Mouse (Mus musculus) left cerebral cortex, adult 18-20 months (tissue): ENCODE results near the gene Klc3. TPM values are rescaled to one million over a fixed set of nuclear protein-coding genes. Genes with fewer than 3 reads are reported as not detected.

Experiments
- DNase-seq, 2 experiments: peaks; one replicate each; pipeline ENCODE4 v3.0.0; 2021 to 2022; ENCODE audit warnings: low spot score in 2 of 2, mixed read lengths in 1 of 2
- total RNA-seq, 2 experiments: library from RNA; stranded (reverse); gene quantifications; 2 replicates each; pipeline ENCODE4 v1.2.3; 2021

The Klc3 gene
- total RNA-seq, 2 experiments from 2014 or later = 3.5 to 4.3 TPM

- DNase-seq = no peak
Measured at GRCm38 (mm10) chr7:19410766-19411344, 7.0 kb upstream of the Klc3 start.

DNA sequence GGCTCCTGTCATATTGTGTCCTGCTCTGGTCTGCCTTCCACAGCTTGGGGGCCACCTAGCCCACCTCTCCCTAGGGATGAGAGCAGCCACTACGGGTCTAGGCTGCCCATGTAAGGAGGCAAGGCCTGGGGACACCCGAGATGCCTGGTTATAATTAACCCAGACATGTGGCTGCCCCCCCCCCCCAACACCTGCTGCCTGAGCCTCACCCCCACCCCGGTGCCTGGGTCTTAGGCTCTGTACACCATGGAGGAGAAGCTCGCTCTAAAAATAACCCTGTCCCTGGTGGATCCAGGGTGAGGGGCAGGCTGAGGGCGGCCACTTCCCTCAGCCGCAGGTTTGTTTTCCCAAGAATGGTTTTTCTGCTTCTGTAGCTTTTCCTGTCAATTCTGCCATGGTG lies 5.8 kb upstream of the Klc3 start:
- no peak for DNase-seq

GRCm38 (mm10) chr7:19405417-19405816 lies 1.5 kb upstream of the Klc3 start:
- DNase-seq = peak; percentile 74 to 89

DNA sequence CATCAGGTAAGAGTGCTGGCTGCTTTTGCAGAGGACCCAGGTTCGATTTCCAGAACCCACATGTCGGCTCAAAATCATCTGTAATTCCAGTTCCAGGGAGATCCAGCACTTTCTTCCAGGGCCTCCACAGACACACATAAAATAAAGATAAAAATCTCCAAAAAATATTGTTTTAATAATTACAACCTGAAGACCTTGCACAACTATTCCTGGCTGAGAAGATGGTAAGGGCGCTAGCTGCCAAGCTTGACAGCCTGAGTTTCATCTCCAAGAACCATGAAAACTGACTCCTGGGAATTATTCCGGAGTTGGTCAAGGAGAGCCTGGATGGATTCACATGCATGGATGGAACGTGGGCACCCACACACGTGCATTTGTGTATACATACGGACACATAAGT lies 572 bp upstream of the Klc3 start, which contains the start of gene Ckm:
Gene Ckm (plus strand): TSS at position 301 of the 400 bp plus-strand sequence.
- DNase-seq = no peak

GRCm38 (mm10) chr7:19402535-19403112 lies 1.3 kb downstream of the Klc3 start:
- no peak for DNase-seq

- no peak for DNase-seq
Measured at GRCm38 (mm10) chr7:19400946-19401345, 3.0 kb downstream of the Klc3 start.

GRCm38 (mm10) chr7:19399496-19400280 lies 4.2 kb downstream of the Klc3 start:
- DNase-seq = no peak

- DNase-seq = no peak
Measured at GRCm38 (mm10) chr7:19394484-19394883, 9.4 kb downstream of the Klc3 start.

DNA sequence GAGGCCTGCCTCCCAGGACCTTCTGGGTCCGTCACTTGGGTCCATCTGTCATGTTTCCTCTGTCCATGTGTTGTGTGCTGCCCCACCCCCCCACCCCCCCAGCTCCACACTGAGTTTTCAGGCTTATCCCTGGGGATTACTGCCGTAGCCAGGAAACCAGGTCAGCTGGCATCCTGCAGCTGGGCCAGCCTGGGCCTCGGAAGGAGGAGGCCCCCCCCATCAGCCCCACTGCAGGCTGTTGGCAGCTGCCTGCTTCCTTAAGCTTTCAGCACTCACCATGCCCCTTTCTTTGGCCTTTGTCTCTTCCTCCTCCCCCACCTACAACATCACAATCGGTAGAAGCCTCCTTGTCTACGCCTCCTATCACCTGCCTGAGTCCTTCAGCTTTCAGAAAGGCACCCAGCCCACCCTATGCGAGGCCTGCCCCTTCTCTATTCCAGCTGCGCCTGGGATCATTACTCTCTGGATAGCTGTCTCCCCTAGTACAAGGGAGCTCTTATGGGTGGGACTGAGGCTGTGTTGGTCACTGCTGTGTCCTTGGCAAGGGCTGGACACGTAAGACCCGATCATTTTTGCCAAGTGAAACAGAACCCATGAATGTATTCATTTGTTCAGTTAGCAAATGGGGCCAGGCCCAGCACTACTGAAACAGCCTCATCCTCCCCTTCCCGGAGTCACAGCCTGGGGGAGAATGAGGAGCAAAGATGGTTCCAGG lies 15.0 kb downstream of the Klc3 start:
- DNase-seq = no peak

DNA sequence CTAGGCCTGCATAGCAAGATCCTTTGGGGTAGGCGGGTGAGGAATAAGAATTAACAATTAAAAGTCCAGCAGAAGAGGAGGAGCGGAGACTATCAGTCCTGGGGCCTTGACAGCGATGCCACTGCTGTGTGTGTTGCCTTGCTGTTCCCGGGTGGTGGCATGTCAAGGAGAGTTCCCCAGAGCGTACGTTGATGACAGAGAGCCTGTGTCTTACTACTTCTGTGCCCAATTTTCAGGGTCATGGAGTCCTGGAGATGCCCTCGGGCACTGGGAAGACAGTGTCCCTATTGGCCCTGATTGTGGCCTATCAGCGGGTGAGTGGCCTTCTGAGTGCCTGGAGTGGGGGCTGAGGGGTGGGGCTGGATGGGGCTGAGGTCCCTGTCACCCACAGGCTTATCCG lies 20.2 kb downstream of the Klc3 start:
- DNase-seq = no peak

DNA sequence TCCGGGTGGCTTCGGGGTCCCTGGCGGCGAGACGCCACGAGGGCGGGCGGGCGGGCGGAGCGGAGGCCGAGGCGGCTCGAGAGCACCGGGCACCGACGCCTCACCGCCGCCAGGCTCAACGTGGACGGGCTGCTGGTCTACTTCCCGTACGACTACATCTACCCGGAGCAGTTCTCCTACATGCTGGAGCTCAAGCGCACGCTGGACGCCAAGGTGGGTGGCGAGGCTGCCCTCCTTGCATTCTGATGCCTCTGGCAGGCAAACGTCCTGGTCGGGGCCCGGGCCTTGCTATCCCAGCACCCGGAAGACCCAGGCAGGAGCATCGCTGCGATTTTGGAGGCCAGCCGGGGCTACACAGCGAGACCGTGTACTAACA lies 21.8 kb downstream of the Klc3 start:
- no peak for DNase-seq

GRCm38 (mm10) chr7:19381377-19382165 lies 22.3 kb downstream of the Klc3 start, which contains the start of gene Ercc2:
Gene Ercc2, plus strand, starts transcription at chr7:19382010.
- DNase-seq = peak; percentile 99

DNA sequence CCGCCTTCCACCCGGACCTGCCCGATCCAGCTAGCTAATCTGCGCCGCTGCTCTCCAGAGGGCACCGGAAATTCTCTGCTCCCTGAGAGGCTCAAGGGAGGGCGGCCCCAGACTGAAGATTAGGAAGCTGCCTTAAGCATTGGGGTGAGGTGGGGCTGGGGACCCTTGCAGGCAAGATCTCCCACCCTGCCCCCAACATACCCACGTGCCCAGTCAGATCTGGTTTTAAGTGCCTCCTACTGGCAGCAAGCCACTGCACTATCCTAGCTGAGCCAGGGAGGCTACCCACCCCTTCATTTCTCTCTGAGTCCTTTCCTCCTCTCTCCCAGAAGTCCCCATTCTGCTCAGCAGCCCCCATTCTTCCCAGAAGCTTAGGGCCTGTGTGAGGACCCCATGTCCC lies 25.9 kb downstream of the Klc3 start:
- no peak for DNase-seq

- no peak for DNase-seq
Measured at GRCm38 (mm10) chr7:19376019-19376418, 27.9 kb downstream of the Klc3 start.

- no peak for DNase-seq
Measured at GRCm38 (mm10) chr7:19375368-19375767, 28.5 kb downstream of the Klc3 start.

GRCm38 (mm10) chr7:19373367-19373766 lies 30.5 kb downstream of the Klc3 start:
- no peak for DNase-seq

GRCm38 (mm10) chr7:19369823-19370425 lies 34.0 kb downstream of the Klc3 start:
- peak; percentile 76 to 80 for DNase-seq

GRCm38 (mm10) chr7:19368380-19368779 lies 35.5 kb downstream of the Klc3 start:
- DNase-seq = no peak

DNA sequence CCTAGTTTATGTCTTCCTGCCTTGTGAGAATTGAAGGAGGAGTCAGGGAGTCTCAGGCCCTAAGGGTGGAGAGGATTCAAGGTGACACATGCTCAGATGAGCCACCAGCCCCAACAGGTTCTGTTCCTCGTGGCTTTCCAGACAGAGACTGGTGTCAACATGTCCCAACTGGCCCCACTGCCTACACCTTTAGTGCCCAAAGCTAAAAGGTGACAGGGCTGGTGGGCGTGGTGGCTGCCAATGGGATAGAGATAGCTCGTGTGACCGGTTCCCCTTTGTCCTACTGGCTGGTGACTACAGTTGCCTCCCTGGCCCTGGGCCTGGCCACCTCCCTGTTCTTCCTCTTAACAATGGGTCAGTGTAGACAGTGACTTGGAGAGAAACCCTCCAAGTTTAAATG lies 38.5 kb downstream of the Klc3 start:
- DNase-seq = no peak

GRCm38 (mm10) chr7:19363881-19364280 lies 40.0 kb downstream of the Klc3 start:
- DNase-seq = peak; percentile 67 to 72

GRCm38 (mm10) chr7:19362276-19362675 lies 41.6 kb downstream of the Klc3 start:
- no peak for DNase-seq
